Mouse (Mus musculus) cerebellum, adult 2 months (tissue): ENCODE data around the gene Hsbp1.

ENCODE experiments used
- CTCF ChIP-seq: fragments of 200-500 bp; IDR thresholded peaks from 2 replicates; pipeline ENCODE4 v1.5.1; 2011; ENCODE audit warnings: low read depth, mild to moderate bottlenecking, control low read depth, low read length, moderate library complexity, borderline replicate concordance; ENCODE audit not compliant: insufficient read depth
- POLR2A ChIP-seq: fragments of 200-500 bp; IDR thresholded peaks from 2 replicates; pipeline ENCODE4 v1.6.1; 2011; ENCODE audit warnings: low read length, control low read depth, borderline replicate concordance; ENCODE audit not compliant: insufficient read depth

GRCm38 (mm10) chr8:119323215-119323614 is 21.1 kb upstream of the Hsbp1 start:
- no peak for TF ChIP-seq CTCF
- TF ChIP-seq POLR2A: no peak
